Mouse (Mus musculus) stomach, embryonic 15.5 days (tissue): ENCODE measurements around the gene St7. TPM values are rescaled to one million over a fixed set of nuclear protein-coding genes. Genes with fewer than 3 reads are reported as not detected.

Experiments used
- ATAC-seq: fragments of 200-750 bp; cut with Nextera tagmentation; 2 replicates; pipeline ENCODE4 v1.8.0; 2017; ENCODE audit warnings: low read depth, moderate number of reproducible peaks, moderate TSS enrichment; ENCODE audit not compliant: insufficient read depth, low FRiP score
- H3K27ac ChIP-seq: fragments of 300-500 bp; sonication (generic); 2 replicates; pipeline ENCODE4 v1.5.1; 2015; ENCODE audit warnings: mild to moderate bottlenecking, inconsistent platforms
- H3K27me3 ChIP-seq: fragments of 300-500 bp; sonication (generic); replicated peaks from 2 replicates; pipeline ENCODE4 v1.6.1; 2015; ENCODE audit warnings: inconsistent platforms
- H3K36me3 ChIP-seq: fragments of 300-500 bp; sonication (generic); 2 replicates; pipeline ENCODE4 v1.6.1; 2015; ENCODE audit warnings: inconsistent platforms
- H3K4me1 ChIP-seq: fragments of 300-500 bp; sonication (generic); 2 replicates; pipeline ENCODE4 v1.6.1; 2015; ENCODE audit warnings: inconsistent platforms
- H3K4me2 ChIP-seq: fragments of 300-500 bp; sonication (generic); 2 replicates; pipeline ENCODE4 v1.6.1; 2015; ENCODE audit warnings: mild to moderate bottlenecking, inconsistent platforms
- H3K4me3 ChIP-seq: fragments of 300-500 bp; sonication (generic); replicated peaks from 2 replicates; pipeline ENCODE4 v1.5.1; 2015; ENCODE audit warnings: inconsistent platforms
- H3K9ac ChIP-seq: fragments of 300-500 bp; sonication (generic); 2 replicates; pipeline ENCODE4 v1.6.1; 2015; ENCODE audit warnings: inconsistent platforms
- H3K9me3 ChIP-seq: fragments of 300-500 bp; sonication (generic); 2 replicates; pipeline ENCODE4 v1.6.1; 2016; ENCODE audit warnings: inconsistent platforms
- WGBS: fragments of 180-500 bp; shearing (Covaris S2); methylation state at CpG from one replicate; pipeline ENCODE4 v1.1.7; 2015; 5-methylcytosine and 5-hydroxymethylcytosine counted together
- polyA plus RNA-seq: library from polyadenylated mRNA; unstranded; fragments of >200 nt; fragmentation: Nextera tagmentation; extraction: Ambion mirVana; gene quantifications from 2 replicates; pipeline ENCODE4 v1.2.1, GENCODE M21; 2015

St7 gene
- polyA plus RNA-seq, 1 experiment from 2014 or later, result 23.5 TPM

GRCm38 (mm10) chr6:17747724-17748123, 55.0 kb downstream of the St7 start:
- no peaks in the 10 kb centered on the region for H3K27me3 ChIP-seq
- ATAC-seq, result no peak
- WGBS, result 85% methylated on average over 13 of the region's 13 CpGs

GRCm38 (mm10) chr6:17748866-17749582, 56.3 kb downstream of the St7 start:
- ATAC-seq, result peak; percentile 99
- Histone ChIP-seq H3K4me1 (no peaks in the 10 kb centered on the region), H3K4me3 (peak overlapping the region; percentile 38), H3K27me3 (no peaks in the 10 kb centered on the region), H3K27ac (no peak overlapping the region), H3K36me3 (no peaks in the 10 kb centered on the region), H3K9me3 (no peaks in the 10 kb centered on the region), H3K4me2 (peak overlapping the region; percentile 71), H3K9ac (no peak overlapping the region)
- WGBS, result 7% methylated on average over 18 of the region's 18 CpGs

More at GRCm38 (mm10) chr6:17747724-17748123, 55.0 kb downstream of the St7 start:
- Histone ChIP-seq H3K9ac (no peak overlapping the region), H3K9me3 (no peaks in the 10 kb centered on the region), H3K4me3 (no peak overlapping the region), H3K27ac (no peak overlapping the region), H3K4me2 (no peak overlapping the region), H3K36me3 (no peaks in the 10 kb centered on the region), H3K4me1 (no peaks in the 10 kb centered on the region)

GRCm38 (mm10) chr6:17749596-17749995, 56.9 kb downstream of the St7 start:
- peak overlapping the region; percentile 38; the same call in 1 of the 2 replicates for H3K4me3 ChIP-seq
- H3K36me3 ChIP-seq, result no peaks in the 10 kb centered on the region
- no peaks in the 10 kb centered on the region for H3K27me3 ChIP-seq
- no peaks in the 10 kb centered on the region for H3K9me3 ChIP-seq
- 68% methylated on average over 3 of the region's 3 CpGs for WGBS
- no peak overlapping the region for H3K9ac ChIP-seq
- no peak for ATAC-seq
- no peaks in the 10 kb centered on the region for H3K4me1 ChIP-seq
- no peak overlapping the region for H3K27ac ChIP-seq
- H3K4me2 ChIP-seq, result peak overlapping the region; percentile 71

- WGBS, result 78% methylated on average over 9 of the region's 9 CpGs
- Histone ChIP-seq H3K36me3 (no peaks in the 10 kb centered on the region), H3K9ac (no peak overlapping the region)
These were observed 57.4 kb downstream of the St7 start for GRCm38 (mm10) chr6:17750041-17750660.

GRCm38 (mm10) chr6:17750957-17751356, 58.2 kb downstream of the St7 start:
- no peak for ATAC-seq
- Histone ChIP-seq H3K4me1 (no peaks in the 10 kb centered on the region), H3K9me3 (no peaks in the 10 kb centered on the region), H3K4me2 (no peak overlapping the region), H3K9ac (no peak overlapping the region), H3K27me3 (no peaks in the 10 kb centered on the region), H3K4me3 (no peak overlapping the region), H3K27ac (no peak overlapping the region), H3K36me3 (no peaks in the 10 kb centered on the region)
- 80% methylated on average over 6 of the region's 6 CpGs for WGBS

More at GRCm38 (mm10) chr6:17750041-17750660, 57.4 kb downstream of the St7 start:
- no peaks in the 10 kb centered on the region for H3K27me3 ChIP-seq
- H3K27ac ChIP-seq, result no peak overlapping the region
- no peak for ATAC-seq
- no peak overlapping the region for H3K4me3 ChIP-seq
- H3K4me1 ChIP-seq, result no peaks in the 10 kb centered on the region
- no peaks in the 10 kb centered on the region for H3K9me3 ChIP-seq
- H3K4me2 ChIP-seq, result no peak overlapping the region

GRCm38 (mm10) chr6:17755902-17756301, 63.2 kb downstream of the St7 start:
- no peak for ATAC-seq
- Histone ChIP-seq H3K4me2 (no peak overlapping the region), H3K4me1 (no peaks in the 10 kb centered on the region), H3K9ac (no peak overlapping the region), H3K4me3 (no peak overlapping the region), H3K27ac (no peak overlapping the region), H3K27me3 (no peaks in the 10 kb centered on the region), H3K36me3 (no peaks in the 10 kb centered on the region), H3K9me3 (no peaks in the 10 kb centered on the region)
- WGBS, result 66% methylated on average over 6 of the region's 6 CpGs

GRCm38 (mm10) chr6:17758568-17758967, 65.8 kb downstream of the St7 start:
- Histone ChIP-seq H3K9me3 (no peaks in the 10 kb centered on the region), H3K4me2 (no peak overlapping the region), H3K36me3 (no peaks in the 10 kb centered on the region), H3K27me3 (no peaks in the 10 kb centered on the region), H3K27ac (no peak overlapping the region), H3K4me1 (no peaks in the 10 kb centered on the region), H3K9ac (no peak overlapping the region), H3K4me3 (no peak overlapping the region)
- ATAC-seq, result no peak
- WGBS, result 74% methylated on average over 4 of the region's 4 CpGs

- Histone ChIP-seq H3K4me2 (no peak overlapping the region), H3K36me3 (no peaks in the 10 kb centered on the region), H3K9me3 (no peaks in the 10 kb centered on the region), H3K4me3 (no peak overlapping the region), H3K4me1 (no peaks in the 10 kb centered on the region), H3K27ac (no peak overlapping the region), H3K9ac (no peak overlapping the region), H3K27me3 (no peaks in the 10 kb centered on the region)
- WGBS, result 66% methylated on average over 9 of the region's 9 CpGs
- no peak for ATAC-seq
These were observed 71.4 kb downstream of the St7 start for GRCm38 (mm10) chr6:17763963-17764659.

- H3K4me1 ChIP-seq, result no peaks in the 10 kb centered on the region
- no peak overlapping the region for H3K9ac ChIP-seq
- H3K9me3 ChIP-seq, result no peaks in the 10 kb centered on the region
- ATAC-seq, result no peak
- H3K27ac ChIP-seq, result no peak overlapping the region
- no peak overlapping the region for H3K4me3 ChIP-seq
- no peaks in the 10 kb centered on the region for H3K27me3 ChIP-seq
- H3K4me2 ChIP-seq, result no peak overlapping the region
- 88% methylated on average over 2 of the region's 2 CpGs for WGBS
- no peaks in the 10 kb centered on the region for H3K36me3 ChIP-seq
These were observed 71.9 kb downstream of the St7 start for GRCm38 (mm10) chr6:17764660-17764998.

GRCm38 (mm10) chr6:17769972-17770644, 77.4 kb downstream of the St7 start:
- no peaks in the 10 kb centered on the region for H3K9me3 ChIP-seq
- H3K9ac ChIP-seq, result no peak overlapping the region
- no peak overlapping the region for H3K4me2 ChIP-seq
- no peak overlapping the region for H3K27ac ChIP-seq
- H3K27me3 ChIP-seq, result no peaks in the 10 kb centered on the region
- no peak for ATAC-seq
- H3K36me3 ChIP-seq, result no peaks in the 10 kb centered on the region
- H3K4me3 ChIP-seq, result no peak overlapping the region
- 0 out of 2 replicates have a peak, but pooled peaks cover 3% of the 10 kb centered on the region for H3K4me1 ChIP-seq
- WGBS, result 74% methylated on average over 9 of the region's 9 CpGs

GRCm38 (mm10) chr6:17770645-17771345, 78.1 kb downstream of the St7 start:
- Histone ChIP-seq H3K9ac (no peak overlapping the region), H3K27ac (no peak overlapping the region), H3K4me3 (no peak overlapping the region), H3K4me2 (no peak overlapping the region), H3K9me3 (no peaks in the 10 kb centered on the region), H3K36me3 (no peaks in the 10 kb centered on the region), H3K27me3 (no peaks in the 10 kb centered on the region), H3K4me1 (0 out of 2 replicates have a peak, but pooled peaks cover 3% of the 10 kb centered on the region)
- no peak for ATAC-seq
- 46% methylated on average over 8 of the region's 8 CpGs for WGBS
